Mouse (Mus musculus) T-cell, adult 66 days (primary cell): ENCODE data around the gene Olfr145. TPM values are rescaled to one million over a fixed set of nuclear protein-coding genes. Genes with fewer than 3 reads are reported as not detected.

Experiments used
- total RNA-seq, 2 experiments: library from RNA; stranded (reverse); gene quantifications; 3 replicates in 1 of 2; 4 replicates in 1 of 2; pipeline ENCODE4 v1.2.4; 2023

The Olfr145 gene
- total RNA-seq, result not detected

DNA sequence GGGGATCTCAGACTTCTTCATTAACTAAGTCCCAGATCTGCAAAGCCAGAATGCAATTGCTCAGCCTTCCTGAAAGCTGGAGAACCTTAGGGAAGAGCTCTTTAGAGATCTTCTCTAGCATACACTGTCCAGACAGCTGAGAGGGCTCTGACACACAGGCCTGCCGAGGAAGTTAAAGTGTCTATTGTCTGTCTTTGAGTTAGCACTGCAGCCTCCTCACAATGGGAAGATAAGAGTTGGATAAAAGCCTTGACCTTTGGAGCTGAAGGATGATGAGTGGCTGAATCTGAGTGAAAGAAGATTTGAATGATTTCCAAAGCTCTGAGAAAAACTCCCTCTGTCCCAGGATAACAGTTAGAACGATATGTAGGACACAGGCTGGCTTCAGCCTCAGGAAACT, at the start of gene Olfr145:
Gene Olfr145, plus strand, starts transcription at position 64 of the 400 bp plus-strand sequence.

GRCm38 (mm10) chr9:37853969-37854368, 42.6 kb upstream of the Olfr145 start, which contains the start of gene Olfr877:
Gene Olfr877, plus strand, starts transcription at chr9:37854269.

GRCm38 (mm10) chr9:37917540-37917939, 21.0 kb downstream of the Olfr145 start, which contains the start of gene Olfr878:
Gene Olfr878, plus strand, starts transcription at chr9:37917840.

Other genes with a start within 250 kb of the Olfr145 start
- 10 to 100 TPM; 88.9 to 96.6 TPM for gene Tbrg1, start 239.4 kb upstream of the Olfr145 start, total RNA-seq
- not detected for gene Panx3, start 227.5 kb upstream of the Olfr145 start, total RNA-seq
- gene Olfr160, start 180.5 kb upstream of the Olfr145 start, total RNA-seq, result not detected
- gene Olfr874, start 151.6 kb upstream of the Olfr145 start, total RNA-seq, result not detected
- not detected for gene Olfr875, start 124.9 kb upstream of the Olfr145 start, total RNA-seq
- not detected for gene Olfr876, start 93.7 kb upstream of the Olfr145 start, total RNA-seq
- not detected for gene Olfr877, start 42.5 kb upstream of the Olfr145 start, total RNA-seq
- not detected for gene Olfr878, start 21.1 kb downstream of the Olfr145 start, total RNA-seq
- not detected for gene Olfr881, start 95.1 kb downstream of the Olfr145 start, total RNA-seq
- gene Olfr883, start 129.1 kb downstream of the Olfr145 start, total RNA-seq, result not detected
- not detected for gene Olfr884, start 149.8 kb downstream of the Olfr145 start, total RNA-seq
- gene Olfr885, start 164.6 kb downstream of the Olfr145 start, total RNA-seq, result not detected
- gene Olfr887, start 187.3 kb downstream of the Olfr145 start, total RNA-seq, result not detected
- not detected for gene Olfr888, start 211.4 kb downstream of the Olfr145 start, total RNA-seq
- gene Olfr889, start 218.5 kb downstream of the Olfr145 start, total RNA-seq, result not detected
- not detected for gene Olfr890, start 245.8 kb downstream of the Olfr145 start, total RNA-seq